Mouse (Mus musculus) gastrocnemius, postnatal 10 days (tissue): ENCODE results near the gene Ntm. TPM values are rescaled to one million over a fixed set of nuclear protein-coding genes. Genes with fewer than 3 reads are reported as not detected.
A peak's percentile ranks its signal among the peaks of the same experiment; 100 is the strongest.

Experiments used
- DNase-seq: peaks from one replicate; pipeline ENCODE4 v3.0.0; 2021; ENCODE audit warnings: mixed read lengths
- total RNA-seq, 2 experiments: library from RNA; stranded (reverse); gene quantifications; 2 replicates each; pipeline ENCODE4 v1.2.3; 2021

Gene Ntm
- total RNA-seq, 2 experiments from 2014 or later = 4.7 to 5.4 TPM

- no peak for DNase-seq
These were observed 485.7 kb downstream of the Ntm start for GRCm38 (mm10) chr9:29477219-29477618.

DNA sequence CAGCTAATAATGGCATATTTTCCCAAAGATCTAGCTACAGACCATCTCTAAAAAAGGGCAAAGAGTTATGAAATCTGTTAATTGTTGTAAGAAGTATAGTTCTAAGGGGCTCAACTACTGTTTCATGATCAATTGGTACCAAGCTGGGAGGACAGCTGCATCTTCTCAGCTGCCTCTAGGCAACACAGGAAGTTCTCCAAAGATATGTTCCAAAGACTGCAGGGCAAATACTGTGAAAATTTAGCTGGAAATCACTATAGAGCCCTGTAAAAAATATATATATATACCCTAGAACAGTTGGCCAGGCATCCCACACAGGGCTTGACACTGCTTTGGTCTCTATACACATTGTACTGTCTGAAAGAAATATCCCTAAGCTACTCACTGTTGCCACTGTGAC, 489.5 kb downstream of the Ntm start:
- no peak for DNase-seq

DNA sequence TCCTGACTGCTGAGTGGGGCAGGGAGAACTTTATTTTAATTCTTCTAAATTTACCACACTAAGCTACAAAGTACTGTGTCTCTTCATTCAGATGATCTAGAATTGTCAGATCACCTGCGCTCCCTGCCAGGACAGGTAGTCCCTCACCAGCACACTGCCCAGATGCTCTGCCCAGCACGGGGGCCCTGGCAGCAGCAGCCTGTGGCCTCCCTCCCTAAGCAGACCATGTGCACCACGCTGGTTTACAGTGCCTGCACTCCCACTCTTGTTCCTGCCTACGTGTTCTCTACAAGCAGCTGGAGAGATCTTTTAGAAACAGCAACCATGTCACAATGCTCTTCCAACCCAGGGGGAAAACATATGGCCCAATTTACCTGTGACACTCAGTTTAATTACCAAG, 490.7 kb downstream of the Ntm start:
- DNase-seq = no peak

DNA sequence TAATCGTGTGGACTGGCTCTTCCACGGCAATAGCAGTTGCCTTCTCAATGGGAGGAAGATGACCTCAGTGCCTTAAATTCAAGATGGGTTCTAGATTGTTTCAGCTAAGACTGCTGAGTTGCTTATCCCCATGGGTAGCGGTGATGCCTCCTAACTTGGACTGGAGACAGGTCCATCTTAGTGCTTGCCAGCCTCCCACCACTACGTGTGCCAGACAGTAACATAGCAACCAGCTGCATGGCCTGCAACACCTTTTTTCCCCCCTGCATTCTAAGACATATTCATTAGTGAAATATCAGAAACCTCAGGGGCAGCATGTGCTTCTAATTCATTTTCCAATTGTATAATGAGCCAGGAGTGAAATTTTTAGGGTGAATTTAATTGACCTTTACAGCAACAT, 498.2 kb downstream of the Ntm start:
- no peak for DNase-seq

DNA sequence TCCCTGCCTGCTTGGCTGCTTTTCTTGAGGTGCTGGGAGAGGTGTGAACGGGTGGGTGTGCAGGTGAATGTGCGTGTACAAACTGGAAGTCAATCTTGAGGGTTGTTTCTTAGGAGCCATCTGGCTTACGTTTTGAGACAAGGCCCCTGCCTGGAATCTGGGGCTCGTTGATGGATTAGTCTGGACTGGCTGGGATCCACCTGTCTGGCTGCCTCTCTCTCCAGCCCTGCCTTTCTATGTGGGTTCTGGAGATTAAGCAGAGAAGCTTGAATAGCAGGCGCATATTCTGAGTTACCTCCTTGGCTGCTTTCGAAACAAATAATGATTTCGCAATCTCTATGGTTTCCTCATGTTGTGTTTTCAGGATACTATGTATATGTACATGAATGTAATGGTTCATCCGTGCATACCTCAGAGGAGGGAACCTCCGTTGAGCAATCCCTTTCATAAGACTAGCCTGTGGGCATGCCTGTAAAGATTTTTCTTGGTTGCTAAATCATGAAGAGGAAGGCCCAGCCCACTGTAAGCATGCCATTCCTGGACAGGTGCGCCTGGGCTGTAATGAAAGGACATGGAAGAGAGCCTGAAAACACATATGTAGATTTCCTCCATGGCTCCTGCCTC, 499.9 kb downstream of the Ntm start:
- DNase-seq = no peak

DNA sequence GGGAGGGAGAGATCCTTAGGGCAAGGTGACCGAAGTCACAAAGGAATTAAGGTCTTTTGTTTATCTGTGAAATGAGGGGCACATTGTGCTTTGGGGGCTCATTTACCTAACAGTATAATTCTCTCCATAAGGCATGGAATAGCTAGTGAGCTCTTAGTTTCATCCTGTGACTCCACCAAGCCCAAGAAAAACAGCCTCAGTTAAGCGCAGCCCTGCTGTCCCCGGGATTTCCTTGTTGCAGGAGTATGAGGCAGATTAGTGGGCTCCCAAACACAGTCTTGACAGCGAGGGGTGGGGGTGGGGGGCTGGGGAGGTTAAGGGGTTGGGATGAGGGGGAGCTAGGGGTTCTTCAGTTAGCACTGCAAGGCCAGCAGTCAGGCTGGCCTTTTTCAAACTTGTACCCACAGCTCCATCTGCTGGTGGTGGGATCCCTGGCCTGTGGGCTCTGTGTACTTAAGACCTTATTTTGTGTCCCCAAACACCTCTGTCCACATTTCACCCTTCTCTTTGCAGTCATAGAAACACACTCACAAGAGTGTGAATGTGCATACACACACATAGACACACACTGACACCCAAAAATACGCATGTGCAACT, 504.9 kb downstream of the Ntm start:
- peak; percentile 64 for DNase-seq

GRCm38 (mm10) chr9:29456014-29456413, 506.9 kb downstream of the Ntm start:
- no peak for DNase-seq

- DNase-seq = no peak
These were observed 511.7 kb downstream of the Ntm start for GRCm38 (mm10) chr9:29451232-29451631.

DNA sequence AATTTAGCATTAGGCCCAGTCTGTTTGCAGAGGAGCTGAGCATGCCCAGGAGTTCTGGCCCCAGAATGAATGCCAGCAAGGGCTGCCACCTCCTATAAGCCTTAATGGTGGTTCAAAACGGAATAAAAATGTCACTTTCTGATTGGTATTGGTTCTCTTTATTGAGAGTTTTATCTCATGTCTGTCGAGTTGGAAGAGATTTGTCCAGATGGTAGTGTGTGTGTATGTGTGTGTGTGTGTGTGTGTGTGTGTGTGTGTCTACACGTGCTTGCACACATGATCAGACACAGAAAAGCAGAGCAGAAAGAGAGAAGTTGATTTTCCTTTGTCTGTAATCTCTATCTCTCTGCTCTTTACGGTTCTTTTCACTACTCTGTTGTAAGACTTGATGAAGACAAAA, 518.9 kb downstream of the Ntm start:
- no peak for DNase-seq

GRCm38 (mm10) chr9:29439401-29439800, 523.5 kb downstream of the Ntm start:
- DNase-seq = no peak

DNA sequence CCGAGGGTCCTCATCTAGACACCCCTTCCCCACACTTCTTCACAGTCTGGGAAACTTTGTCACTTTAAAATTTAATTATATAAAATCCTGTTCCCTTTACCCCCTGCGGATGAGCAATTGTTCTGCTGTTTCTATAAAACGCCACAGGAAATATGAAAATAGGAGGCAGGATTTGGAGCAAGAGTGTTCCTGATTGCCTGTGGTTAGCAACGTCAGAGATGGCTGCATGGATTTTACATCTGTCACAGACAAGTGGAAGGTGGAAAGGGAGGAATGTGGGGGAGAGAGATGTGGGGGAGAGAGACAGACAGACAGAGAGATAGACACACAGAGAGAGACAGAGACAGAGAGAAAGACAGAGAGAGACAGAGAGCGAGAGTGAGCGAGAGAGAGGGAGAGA, 528.3 kb downstream of the Ntm start:
- DNase-seq = no peak

GRCm38 (mm10) chr9:29433910-29434309, 529.0 kb downstream of the Ntm start:
- DNase-seq = no peak

DNA sequence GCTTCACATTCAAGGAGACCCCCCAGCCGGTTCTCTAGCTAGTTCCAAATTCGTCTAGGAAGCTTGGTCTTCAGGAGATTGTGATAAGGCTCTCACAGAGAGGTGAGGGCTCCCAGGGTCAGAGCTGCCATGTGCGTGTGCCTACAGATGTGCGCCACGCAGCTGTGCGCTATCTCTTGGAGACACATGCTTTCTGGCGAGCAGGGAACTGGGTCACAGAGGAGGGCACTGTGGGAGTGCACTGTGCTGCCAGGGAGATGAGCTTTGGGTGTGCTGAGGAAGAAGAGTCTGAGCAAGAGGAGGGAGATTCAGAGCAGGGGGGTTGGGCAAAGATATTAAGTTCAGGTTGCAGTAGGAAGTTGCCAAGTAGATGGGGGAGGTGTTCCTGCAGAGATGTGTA, 529.8 kb downstream of the Ntm start:
- no peak for DNase-seq

- DNase-seq = no peak
These were observed 531.4 kb downstream of the Ntm start for GRCm38 (mm10) chr9:29431590-29431989.

DNA sequence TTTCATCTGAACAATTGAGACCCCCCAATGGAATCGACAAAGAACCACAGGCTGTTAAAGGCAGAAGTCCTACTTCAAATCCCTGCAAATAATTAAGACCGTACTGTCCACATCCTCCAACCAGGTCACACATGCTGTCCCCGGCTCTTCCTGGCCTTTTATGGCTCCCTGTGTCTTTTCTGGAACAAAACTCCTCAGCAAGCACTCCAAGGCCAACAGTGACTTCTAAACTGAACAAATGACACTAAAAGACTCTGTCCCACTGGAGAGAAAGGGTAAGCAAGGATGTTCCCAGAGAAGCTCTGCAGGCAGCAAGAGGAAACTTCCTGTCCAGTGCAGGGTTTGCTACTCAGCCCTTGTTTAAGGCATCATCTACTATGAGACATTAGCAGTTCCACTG, 532.8 kb downstream of the Ntm start:
- no peak for DNase-seq

DNA sequence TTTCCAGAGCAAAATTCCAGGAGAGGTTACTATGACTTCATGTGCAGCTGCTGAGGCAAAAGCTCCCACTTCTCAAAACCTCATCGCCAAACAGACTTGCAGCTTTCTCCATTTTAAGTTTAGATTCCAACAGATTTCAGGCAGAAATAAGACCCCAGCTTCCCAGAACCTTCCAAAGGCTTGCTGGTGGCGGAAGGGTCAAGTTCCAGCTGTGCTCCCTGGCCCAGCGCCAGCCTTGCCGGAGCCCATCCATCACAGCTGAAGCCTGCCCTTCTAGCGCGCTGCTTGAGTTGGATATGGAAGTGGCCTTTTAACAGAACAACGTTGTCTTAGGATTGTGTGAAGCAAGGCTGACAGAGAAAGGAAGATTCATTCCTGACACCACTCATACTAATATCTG, 534.6 kb downstream of the Ntm start:
- peak; percentile 61 for DNase-seq

GRCm38 (mm10) chr9:29426261-29426660, 536.7 kb downstream of the Ntm start:
- no peak for DNase-seq

- DNase-seq = no peak
These were observed 547.4 kb downstream of the Ntm start for GRCm38 (mm10) chr9:29415578-29415977.

- no peak for DNase-seq
These were observed 549.8 kb downstream of the Ntm start for GRCm38 (mm10) chr9:29413126-29413525.

- DNase-seq = peak; percentile 44
These were observed 550.7 kb downstream of the Ntm start for GRCm38 (mm10) chr9:29412181-29412771.

GRCm38 (mm10) chr9:29411408-29412180, 551.3 kb downstream of the Ntm start:
- peak; percentile 41 for DNase-seq

- no peak for DNase-seq
These were observed 552.1 kb downstream of the Ntm start for GRCm38 (mm10) chr9:29410728-29411407.

DNA sequence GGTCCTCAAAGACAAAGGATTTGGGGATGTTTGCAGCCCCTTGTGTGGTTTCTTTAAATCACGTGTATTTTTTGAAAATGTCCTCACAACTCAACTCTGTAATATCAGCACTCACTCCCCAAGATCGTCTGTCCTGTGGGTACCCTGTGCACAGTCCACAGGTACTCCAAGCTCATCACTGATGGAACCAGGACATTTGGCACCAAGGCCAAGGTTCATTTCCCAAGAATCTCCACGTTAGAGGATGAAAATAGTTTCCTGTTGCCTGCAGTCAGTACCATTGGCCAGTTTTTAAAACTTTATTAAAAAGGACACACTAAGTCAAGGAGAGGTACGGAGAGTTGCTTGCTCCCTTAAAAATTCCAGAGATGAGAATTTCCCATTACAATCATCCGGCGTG, 552.7 kb downstream of the Ntm start:
- DNase-seq = no peak
